ENCODE assay signal across 7 mouse cellular contexts in genomic region chr3:131111851-131112572, GRCm38 (mm10). TPM values are rescaled to one million over a fixed set of nuclear protein-coding genes. Genes with fewer than 3 reads are reported as not detected.
DNase-seq lines count a peak whose midpoint lies in the region; ATAC-seq and TF ChIP-seq lines count a peak whose summit lies in the region.

No protein-coding gene starts in this region.

- H3K9ac ChIP-seq in embryonic facial prominence, embryonic 15.5 days, result peak overlapping the region; percentile 72
- H3K9ac ChIP-seq in hindbrain, embryonic 12.5 days, result peak overlapping the region; percentile 71
- H3K9ac ChIP-seq in liver, embryonic 11.5 days (ENCODE audit: low read depth, low read length), result no peak overlapping the region
- H3K9ac ChIP-seq in midbrain, postnatal 0 days (replicated peaks; ENCODE audit: low read length, poor library complexity, severe bottlenecking), result peak overlapping the region; percentile 58

- ATAC-seq in CD4-positive, CD25-positive, alpha-beta regulatory T cell, adult 4 months, result peak; percentile 62
- ATAC-seq in embryonic facial prominence, embryonic 15.5 days (ENCODE audit: insufficient number of reproducible peaks, low FRiP score, low TSS enrichment, low read depth), result peak; percentile 66
- peak; percentile 57 for ATAC-seq in hindbrain, embryonic 12.5 days (ENCODE audit: low FRiP score)
- peak; percentile 58 for ATAC-seq in liver, embryonic 11.5 days (replicated peaks; ENCODE audit: low FRiP score)
- peak; percentile 22 for ATAC-seq in midbrain, postnatal 0 days (ENCODE audit: low FRiP score)

- no peak for TF ChIP-seq CTCF in midbrain, postnatal 0 days (IDR thresholded peaks at IDR 0.05)

- H3K4me2 ChIP-seq in embryonic facial prominence, embryonic 15.5 days (replicated peaks), result peak overlapping the region; percentile 92
- peak overlapping the region; percentile 78 for H3K4me2 ChIP-seq in hindbrain, embryonic 12.5 days (replicated peaks)
- peak overlapping the region; percentile 64 for H3K4me2 ChIP-seq in liver, embryonic 11.5 days
- H3K4me2 ChIP-seq in midbrain, postnatal 0 days (ENCODE audit: low read depth, low read length, poor library complexity, severe bottlenecking), result peak overlapping the region; percentile 80

- peaks cover 6% of the 10 kb centered on the region for H3K27me3 ChIP-seq in embryonic facial prominence, embryonic 15.5 days
- peaks cover 49% of the 10 kb centered on the region for H3K27me3 ChIP-seq in hindbrain, embryonic 12.5 days
- H3K27me3 ChIP-seq in liver, embryonic 11.5 days (replicated peaks; ENCODE audit: control insufficient read depth, insufficient read depth, low read length), result peaks cover 77% of the 10 kb centered on the region
- H3K27me3 ChIP-seq in midbrain, postnatal 0 days (ENCODE audit: insufficient read depth, low read length), result 0 out of 2 replicates have a peak, but pooled peaks cover 6% of the 10 kb centered on the region

- H3K27ac ChIP-seq in embryonic facial prominence, embryonic 15.5 days (replicated peaks), result peak overlapping the region; percentile 89
- H3K27ac ChIP-seq in hindbrain, embryonic 12.5 days, result 0 out of 2 replicates have a peak overlapping the region, but pooled peaks have one; percentile 2
- no peak overlapping the region for H3K27ac ChIP-seq in liver, embryonic 11.5 days (ENCODE audit: low read depth, low read length)
- H3K27ac ChIP-seq in midbrain, postnatal 0 days (ENCODE audit: low read depth, low read length), result peak overlapping the region; percentile 68

- H3K4me1 ChIP-seq in embryonic facial prominence, embryonic 15.5 days, result peaks cover 54% of the 10 kb centered on the region
- H3K4me1 ChIP-seq in hindbrain, embryonic 12.5 days, result peaks cover 38% of the 10 kb centered on the region
- H3K4me1 ChIP-seq in liver, embryonic 11.5 days (replicated peaks; ENCODE audit: control insufficient read depth, insufficient read depth, low read length), result peaks cover 6% of the 10 kb centered on the region
- H3K4me1 ChIP-seq in midbrain, postnatal 0 days (ENCODE audit: insufficient read depth, low read length), result no peaks in the 10 kb centered on the region; the same call in 1 of the 2 replicates

- DNase-seq in NIH3T3 (ENCODE audit: low read depth), result peak; percentile 62
- no peak for DNase-seq in liver, embryonic 11.5 days (ENCODE audit: low spot score)
- DNase-seq in midbrain, postnatal 0 days (ENCODE audit: low spot score), result no peak
- DNase-seq in thymus, adult 18-20 months, result peak; percentile 71 to 79

- H3K9me3 ChIP-seq in embryonic facial prominence, embryonic 15.5 days (replicated peaks), result no peaks in the 10 kb centered on the region
- H3K9me3 ChIP-seq in hindbrain, embryonic 12.5 days (replicated peaks), result no peaks in the 10 kb centered on the region
- no peaks in the 10 kb centered on the region for H3K9me3 ChIP-seq in liver, embryonic 11.5 days (ENCODE audit: control insufficient read depth, low read length)
- H3K9me3 ChIP-seq in midbrain, postnatal 0 days (ENCODE audit: low read length), result no peaks in the 10 kb centered on the region

- H3K4me3 ChIP-seq in embryonic facial prominence, embryonic 15.5 days (replicated peaks), result peak overlapping the region; percentile 72
- H3K4me3 ChIP-seq in hindbrain, embryonic 12.5 days, result peak overlapping the region; percentile 55
- peak overlapping the region; percentile 50 for H3K4me3 ChIP-seq in liver, embryonic 11.5 days (ENCODE audit: low read depth, low read length)
- peak overlapping the region; percentile 58 for H3K4me3 ChIP-seq in midbrain, postnatal 0 days (ENCODE audit: low read depth, low read length)

- no peaks in the 10 kb centered on the region for H3K36me3 ChIP-seq in embryonic facial prominence, embryonic 15.5 days
- no peaks in the 10 kb centered on the region for H3K36me3 ChIP-seq in hindbrain, embryonic 12.5 days
- no peaks in the 10 kb centered on the region for H3K36me3 ChIP-seq in liver, embryonic 11.5 days (ENCODE audit: control insufficient read depth, insufficient read depth, low read length)
- H3K36me3 ChIP-seq in midbrain, postnatal 0 days (ENCODE audit: insufficient read depth, low read length), result no peaks in the 10 kb centered on the region

- under 1% methylated on average over 69 of the region's 69 CpGs for WGBS in embryonic facial prominence, embryonic 15.5 days
- WGBS in hindbrain, embryonic 12.5 days, result under 1% methylated on average over 68 of the region's 69 CpGs
- WGBS in liver, embryonic 11.5 days, result under 1% methylated on average over 69 of the region's 69 CpGs
- under 1% methylated on average over 69 of the region's 69 CpGs for WGBS in midbrain, postnatal 0 days

RNA-seq across cellular contexts. Expression of gene Lef1, which starts 1.7 kb away (rescaled TPM):
- polyA plus RNA-seq in CD4-positive, CD25-positive, alpha-beta regulatory T cell, adult 4 months (2017; shearing (Covaris generic)), result 100 to 1,000 TPM; 208 to 272 TPM
- polyA plus RNA-seq in embryonic facial prominence, embryonic 15.5 days (2015; fragmentation: Nextera tagmentation; extraction: Ambion mirVana), result 47.0 and 53.1 TPM in 2 replicates
- polyA plus RNA-seq in hindbrain, embryonic 12.5 days (2016; fragmentation: Nextera tagmentation; extraction: Ambion mirVana), result 31.9 and 33.6 TPM in 2 replicates
- polyA plus RNA-seq in liver, embryonic 11.5 days (2014; fragmentation: Nextera tagmentation; extraction: Ambion mirVana), result 4.0 and 5.0 TPM in 2 replicates
- total RNA-seq in midbrain, postnatal 0 days (2014; rRNA removed), result 42.0 and 48.6 TPM in 2 replicates
- 50.4 and 52.0 TPM in 2 replicates for polyA plus RNA-seq in midbrain, postnatal 0 days (2015; fragmentation: Nextera tagmentation; extraction: Ambion mirVana)

Comparison
In these comparisons a context has a peak if more than half of its experiments do, and no peak if none do; other contexts are left out.
1. DNase-seq: peak in NIH3T3 (single experiment) and thymus, adult 18-20 months (2 of 2); none in liver, embryonic 11.5 days (single experiment) and midbrain, postnatal 0 days (single experiment).
2. Peak in every context shown above with its lines, with median percentiles within 50 percentile points of each other: ATAC-seq, H3K4me2 ChIP-seq and H3K4me3 ChIP-seq.